Mouse (Mus musculus) heart, postnatal 4 days (tissue): ENCODE data around the gene Slc9a3. TPM values are rescaled to one million over a fixed set of nuclear protein-coding genes. Genes with fewer than 3 reads are reported as not detected.

Experiments used
- DNase-seq: peaks from one replicate; pipeline ENCODE4 v3.0.0; 2021
- total RNA-seq, 2 experiments: library from RNA; stranded (reverse); gene quantifications; 2 replicates each; pipeline ENCODE4 v1.2.3; 2021

Slc9a3 gene
- 1 to 10 TPM; 1.4 to 1.5 TPM for total RNA-seq

GRCm38 (mm10) chr13:74121141-74121602, at the start of gene Slc9a3:
TSS of gene Slc9a3 (plus strand) at chr13:74121457.
- peak; percentile 24 for DNase-seq

- DNase-seq: no peak
Observed at GRCm38 (mm10) chr13:74071714-74072113, 49.5 kb upstream of the Slc9a3 start.

GRCm38 (mm10) chr13:74073369-74073768, 47.9 kb upstream of the Slc9a3 start:
- DNase-seq: no peak

- DNase-seq: no peak
Observed at GRCm38 (mm10) chr13:74090265-74090664, 31.0 kb upstream of the Slc9a3 start.

GRCm38 (mm10) chr13:74095936-74096335, 25.3 kb upstream of the Slc9a3 start:
- DNase-seq: no peak

GRCm38 (mm10) chr13:74096715-74097363, 24.4 kb upstream of the Slc9a3 start:
- DNase-seq: peak; percentile 82

- DNase-seq: peak; percentile 27
Observed at GRCm38 (mm10) chr13:74098913-74099312, 22.3 kb upstream of the Slc9a3 start.

GRCm38 (mm10) chr13:74102108-74102830, 19.0 kb upstream of the Slc9a3 start:
- DNase-seq: peak; percentile 11

GRCm38 (mm10) chr13:74102831-74103582, 18.2 kb upstream of the Slc9a3 start:
- peak; percentile 23 for DNase-seq

GRCm38 (mm10) chr13:74104417-74104816, 16.8 kb upstream of the Slc9a3 start:
- DNase-seq: peak; percentile 2

GRCm38 (mm10) chr13:74107410-74107809, 13.8 kb upstream of the Slc9a3 start:
- DNase-seq: no peak

GRCm38 (mm10) chr13:74112593-74112992, 8.7 kb upstream of the Slc9a3 start:
- no peak for DNase-seq

GRCm38 (mm10) chr13:74113626-74114191, 7.5 kb upstream of the Slc9a3 start:
- DNase-seq: peak; percentile 33

GRCm38 (mm10) chr13:74121795-74122330, 606 bp downstream of the Slc9a3 start:
- DNase-seq: no peak

GRCm38 (mm10) chr13:74122632-74123031, 1.4 kb downstream of the Slc9a3 start:
- no peak for DNase-seq

GRCm38 (mm10) chr13:74127571-74127970, 6.3 kb downstream of the Slc9a3 start:
- DNase-seq: no peak

- no peak for DNase-seq
Observed at GRCm38 (mm10) chr13:74129909-74130308, 8.7 kb downstream of the Slc9a3 start.

- peak; percentile 57 for DNase-seq
Observed at GRCm38 (mm10) chr13:74138906-74139647, 17.8 kb downstream of the Slc9a3 start.

GRCm38 (mm10) chr13:74140793-74141192, 19.5 kb downstream of the Slc9a3 start:
- DNase-seq: no peak

- DNase-seq: no peak
Observed at GRCm38 (mm10) chr13:74143282-74143681, 22.0 kb downstream of the Slc9a3 start.

- no peak for DNase-seq
Observed at GRCm38 (mm10) chr13:74144120-74144884, 23.0 kb downstream of the Slc9a3 start.
